Mouse (Mus musculus) brain, embryonic 14.5 days (tissue): ENCODE data around the gene Adamtsl5.

ENCODE experiments used
- CTCF ChIP-seq: fragments of 200-500 bp; IDR thresholded peaks from 2 replicates; pipeline ENCODE4 v1.5.1; 2012; ENCODE audit warnings: inconsistent platforms, mild to moderate bottlenecking, moderate library complexity, borderline replicate concordance; ENCODE audit not compliant: insufficient read depth, insufficient read length; ENCODE audit errors: extremely low read depth
- POLR2A ChIP-seq: fragments of 200-500 bp; IDR thresholded peaks from 2 replicates; pipeline ENCODE4 v1.6.1; 2012; ENCODE audit warnings: mild to moderate bottlenecking, inconsistent platforms, borderline replicate concordance; ENCODE audit not compliant: poor library complexity, insufficient read depth, insufficient read length, severe bottlenecking; ENCODE audit errors: extremely low read depth

GRCm38 (mm10) chr10:80387522-80387959 lies 39.3 kb upstream of the Adamtsl5 start, which contains the start of gene Mex3d:
- TF ChIP-seq CTCF (no peak), POLR2A (peak; percentile 46; the same call in 1 of the 2 replicates)
